Mouse (Mus musculus) adrenal gland, adult (tissue): ENCODE data around the gene Slc17a4.

Source experiments
- DNase-seq, 2 experiments: peaks; one replicate each; pipeline ENCODE4 v3.0.0; 2022 to 2023; ENCODE audit warnings: low spot score in 1 of 2; ENCODE audit not compliant: inconsistent age in 2 of 2

Slc17a4 gene

DNA sequence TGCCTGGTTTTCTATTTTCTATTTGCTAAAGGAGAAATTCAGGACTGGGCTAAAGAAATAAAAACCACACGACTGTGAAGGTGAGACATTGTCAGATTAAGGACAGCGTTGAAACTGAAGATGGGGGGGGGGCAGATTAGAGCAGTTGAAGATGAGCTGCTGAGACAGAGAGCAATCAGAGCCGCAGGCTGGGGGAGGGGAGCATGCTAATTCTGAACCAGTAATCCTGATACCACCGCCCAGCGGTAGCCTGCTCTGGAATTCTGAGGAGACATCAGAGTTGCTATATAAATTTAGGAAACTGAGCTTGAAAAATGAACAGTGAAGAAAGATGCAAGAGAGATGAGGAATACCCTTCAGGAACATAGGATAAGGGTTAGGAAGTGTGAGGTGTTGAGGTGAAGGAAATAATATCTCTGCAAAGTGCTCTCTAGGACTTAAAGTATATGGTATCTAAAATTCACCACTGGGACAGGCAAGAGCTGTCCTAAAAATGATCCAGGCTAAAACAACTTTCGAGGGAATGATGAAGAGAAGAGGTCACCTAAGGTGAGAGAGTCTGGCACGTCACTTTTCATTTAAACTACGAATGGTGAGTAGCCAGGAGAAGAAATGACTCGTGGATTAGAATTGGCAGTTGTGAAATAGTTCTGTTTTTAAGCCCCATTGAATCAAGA, 22.1 kb downstream of the Slc17a4 start:
- no peak for DNase-seq

DNA sequence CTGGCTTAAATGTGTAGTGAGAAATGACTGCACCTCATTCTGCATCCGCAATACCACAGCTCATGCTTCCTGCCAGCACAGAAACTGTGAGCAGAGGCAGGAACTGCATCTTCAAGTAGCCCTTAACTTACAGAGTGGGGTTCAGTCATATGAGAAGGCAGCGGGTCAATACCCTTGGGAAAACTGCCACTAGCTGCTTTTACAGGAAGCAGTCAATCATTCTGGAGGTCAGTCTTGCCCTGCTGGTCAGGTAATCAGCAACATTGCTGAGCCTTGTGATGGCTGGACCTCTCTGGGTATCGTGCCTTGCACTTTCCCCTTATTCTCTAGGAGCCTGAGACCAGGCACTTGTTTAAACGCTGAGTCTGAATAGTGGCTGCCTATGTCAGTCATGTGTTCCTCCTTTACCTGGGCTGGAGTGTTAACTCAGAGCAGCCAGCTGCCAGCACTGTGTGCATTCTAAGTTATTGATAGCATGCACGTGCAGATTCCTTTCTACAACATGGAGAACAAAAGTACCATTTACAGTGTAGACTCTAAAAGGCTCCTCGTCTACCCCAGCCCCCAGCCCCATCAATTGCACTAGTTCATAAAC, 25.7 kb downstream of the Slc17a4 start:
- DNase-seq: peak in 1 of 2 experiments; percentile 50

GRCm38 (mm10) chr13:23887026-23887725, 27.6 kb downstream of the Slc17a4 start:
- no peak for DNase-seq

DNA sequence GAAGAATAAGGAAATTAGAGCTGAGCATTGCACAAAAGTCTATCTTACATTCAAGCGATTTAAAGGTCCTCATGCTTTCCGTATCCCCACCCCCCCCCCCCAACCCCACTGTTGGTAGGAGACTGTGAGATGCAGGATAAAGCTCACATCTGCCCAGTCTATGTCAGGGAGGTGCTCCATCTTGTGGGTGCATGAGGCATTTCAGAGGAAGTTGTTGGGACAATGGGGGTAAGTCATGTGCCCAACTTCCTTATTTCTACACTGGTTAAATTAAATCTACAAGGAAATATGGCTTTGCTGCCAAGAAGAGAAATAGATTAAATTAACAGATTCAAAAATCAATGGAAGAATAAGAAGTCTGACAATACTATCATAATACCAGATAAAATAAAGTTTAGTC, 29.3 kb downstream of the Slc17a4 start:
- DNase-seq: peak in 1 of 2 experiments; percentile 44

DNA sequence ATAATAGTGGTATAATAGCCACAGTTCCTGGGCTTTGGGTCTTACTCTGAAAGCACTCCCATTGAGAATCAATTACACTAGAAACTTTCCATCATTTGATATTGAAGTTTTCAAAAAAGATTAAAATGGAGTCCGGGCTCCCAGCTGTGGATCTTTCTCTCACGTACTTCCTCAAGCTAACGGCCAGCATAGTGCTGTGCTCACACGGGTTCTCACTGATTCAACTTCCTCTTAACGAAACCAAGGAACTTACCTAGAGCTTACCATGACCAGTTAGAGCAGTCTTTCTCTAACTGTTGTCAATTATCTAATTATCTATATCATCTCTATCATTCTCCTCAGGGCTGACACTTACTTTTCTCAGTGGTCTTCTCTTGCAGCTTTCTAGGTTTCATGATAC, 35.2 kb downstream of the Slc17a4 start:
- DNase-seq: no peak

GRCm38 (mm10) chr13:23879106-23879505, 35.7 kb downstream of the Slc17a4 start:
- DNase-seq: no peak

DNA sequence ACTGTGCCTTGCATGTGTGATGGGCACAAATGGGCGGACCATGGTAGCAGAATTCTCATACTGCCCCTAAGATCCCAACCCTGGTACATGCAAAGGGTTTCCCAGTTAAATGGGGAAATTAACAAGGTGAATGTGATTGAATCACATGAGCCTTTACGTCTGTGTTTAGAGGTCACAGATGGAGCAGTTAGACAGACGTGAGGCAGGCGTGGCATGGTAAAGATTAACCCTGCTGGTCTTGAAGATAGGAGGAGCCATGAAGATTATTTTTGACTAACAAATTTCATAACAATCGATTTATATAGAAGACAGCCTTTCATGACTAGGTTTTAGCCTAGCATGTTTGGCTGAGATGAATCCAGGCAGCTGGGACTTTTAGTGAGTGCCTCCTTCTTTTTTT, 41.7 kb downstream of the Slc17a4 start:
- DNase-seq: no peak

DNA sequence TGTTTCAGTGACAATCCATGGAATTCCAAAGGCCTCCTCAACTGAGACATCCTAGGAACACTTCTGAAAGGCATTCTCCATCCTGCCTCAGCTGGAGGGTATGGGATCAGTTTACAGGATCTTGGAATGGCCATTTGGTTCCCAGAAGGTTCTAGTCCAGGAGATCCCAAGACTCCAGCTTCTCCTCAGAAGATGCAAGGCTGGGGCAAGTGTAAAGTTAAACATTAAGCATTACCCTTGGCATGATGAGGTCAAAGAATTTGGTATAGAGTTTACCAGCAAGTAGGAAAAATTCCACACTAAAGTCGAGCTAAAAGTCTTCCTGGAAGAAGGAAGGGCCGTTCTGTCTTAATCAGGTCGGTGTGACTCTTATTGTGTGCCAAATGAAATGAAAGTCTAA, 44.8 kb downstream of the Slc17a4 start:
- no peak for DNase-seq

- no peak for DNase-seq
Measured at GRCm38 (mm10) chr13:23868790-23869533, 45.8 kb downstream of the Slc17a4 start.

DNA sequence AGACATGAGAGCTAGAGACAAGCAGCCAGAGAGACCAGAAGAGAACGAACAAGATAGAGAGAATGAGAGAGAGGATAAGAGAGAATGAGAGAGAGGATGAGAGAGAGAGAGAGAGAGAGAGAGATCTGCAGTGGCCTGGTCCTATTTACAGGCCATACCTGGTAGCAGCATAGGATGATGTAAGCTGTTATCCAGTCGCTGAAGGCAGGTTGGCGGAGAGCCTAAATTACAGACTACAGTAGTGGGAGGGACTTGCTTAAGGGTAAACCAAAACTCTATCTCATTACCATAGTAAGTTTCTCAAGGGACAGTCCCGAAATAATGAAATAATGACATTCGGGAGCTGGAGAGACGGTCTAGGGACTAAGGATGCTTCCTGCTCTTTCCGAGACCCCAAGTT, 47.4 kb downstream of the Slc17a4 start, which contains the start of gene Slc17a1:
Gene Slc17a1, plus strand, starts transcription at position 346 of the 400 bp plus-strand sequence.
- no peak for DNase-seq

DNA sequence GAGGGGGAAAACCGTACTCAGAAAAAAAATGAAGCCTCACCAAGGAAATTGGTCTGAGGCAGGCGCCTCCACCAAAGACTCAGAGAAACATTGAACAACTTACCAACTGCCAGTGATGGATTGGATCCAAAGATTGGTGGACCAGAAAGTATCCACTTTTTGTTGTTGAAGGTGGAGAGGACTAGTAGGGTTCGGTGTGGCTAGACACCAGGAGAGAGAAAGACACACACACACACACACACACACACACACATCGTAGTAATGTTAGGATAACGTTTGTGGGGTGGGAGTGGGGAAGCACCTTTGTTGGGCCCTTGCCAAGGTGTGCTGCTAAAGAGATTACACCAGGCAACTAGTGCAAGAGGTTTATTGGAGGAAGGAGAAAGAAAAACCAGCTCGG, 47.8 kb downstream of the Slc17a4 start:
- DNase-seq: no peak

DNA sequence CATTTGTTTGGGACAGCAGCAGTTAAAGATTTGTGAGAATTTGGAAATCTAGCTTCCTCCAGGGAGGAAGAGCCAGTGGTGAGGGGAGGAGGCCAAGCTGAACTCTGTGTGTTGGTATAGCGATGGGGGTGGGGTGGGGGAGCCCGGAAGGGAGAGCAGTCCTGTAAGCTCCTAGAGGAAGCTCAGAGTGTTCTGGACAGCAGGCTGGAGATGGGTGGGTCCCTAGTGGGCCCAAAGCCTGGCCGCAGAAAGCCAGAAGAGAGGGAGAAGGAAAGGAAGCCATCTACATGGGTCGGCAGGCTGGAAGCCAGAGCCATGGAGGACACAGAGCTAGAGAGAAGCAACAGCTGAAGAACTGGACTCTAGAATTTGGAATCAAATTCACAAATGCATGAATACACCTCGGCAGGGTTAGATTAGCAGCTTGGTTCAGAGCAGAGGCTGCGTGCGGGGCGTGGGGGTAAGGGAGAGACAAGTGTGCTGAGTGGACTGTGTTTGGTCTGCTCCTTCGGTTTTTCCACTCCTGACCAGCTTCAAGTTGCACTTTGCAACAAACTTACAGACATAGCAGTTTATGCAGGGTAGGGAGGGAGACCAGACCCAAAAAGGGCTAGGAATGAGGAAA, 48.6 kb downstream of the Slc17a4 start:
- no peak for DNase-seq

DNA sequence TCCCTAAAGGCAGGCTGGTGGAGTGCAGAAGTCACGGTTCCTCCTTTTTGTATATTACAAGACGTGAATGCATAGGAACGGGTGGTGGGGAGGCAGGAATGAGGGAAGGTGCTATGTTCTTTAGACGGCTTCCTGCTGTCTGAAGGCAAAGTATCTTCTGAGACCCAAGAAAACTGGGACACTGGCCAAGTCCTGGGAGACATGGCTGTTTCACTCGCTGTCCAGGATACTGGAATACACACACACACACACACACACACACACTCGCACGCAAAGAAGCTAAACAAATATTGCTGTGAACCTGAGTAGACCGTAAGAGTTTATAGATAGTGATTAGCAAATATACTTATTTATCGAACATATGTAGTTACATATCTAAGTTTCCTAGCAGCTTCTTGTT, 50.1 kb downstream of the Slc17a4 start:
- no peak for DNase-seq

DNA sequence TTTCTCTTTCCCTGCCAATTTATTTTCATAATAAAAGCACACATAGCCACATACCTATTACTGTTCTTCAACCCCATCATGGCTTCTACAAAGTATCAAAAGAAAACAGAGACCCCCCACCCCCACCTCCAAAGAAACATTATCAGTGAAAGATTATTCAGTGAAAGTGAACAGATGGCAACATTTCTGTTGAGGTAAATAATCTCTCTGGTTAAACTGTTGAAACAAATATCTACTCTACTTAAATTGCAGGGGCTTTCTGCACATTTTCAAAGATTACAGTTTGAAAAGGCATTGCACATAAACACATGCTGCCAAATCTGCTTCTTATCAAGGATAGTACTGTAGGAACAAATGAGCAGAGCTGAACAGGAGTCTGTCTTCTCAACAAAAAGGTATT, 53.0 kb downstream of the Slc17a4 start:
- no peak for DNase-seq

DNA sequence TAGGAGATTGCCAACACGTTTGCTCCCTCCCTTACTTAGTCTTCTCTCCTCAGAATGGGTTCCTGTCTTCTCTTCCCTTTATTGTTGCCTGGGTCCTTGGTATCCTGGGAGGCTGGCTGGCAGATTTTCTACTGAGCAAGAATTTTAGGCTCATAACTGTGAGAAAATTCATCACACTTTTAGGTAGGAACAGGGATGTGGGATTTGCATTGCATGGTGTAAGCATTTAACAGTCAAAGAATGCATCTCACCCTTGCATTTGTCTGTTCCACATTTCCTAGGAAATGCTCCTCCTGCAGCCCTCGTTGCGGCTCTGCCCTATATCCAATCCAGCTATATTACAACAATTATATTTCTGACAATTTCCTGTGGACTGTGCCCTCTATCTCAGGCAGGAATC, 58.4 kb downstream of the Slc17a4 start:
- DNase-seq: no peak

GRCm38 (mm10) chr13:23849299-23849698, 65.5 kb downstream of the Slc17a4 start:
- DNase-seq: no peak
